Mouse (Mus musculus) myocyte (in vitro differentiated cells): ENCODE measurements around the gene Trabd2b.

ENCODE experiments used
- POLR2A ChIP-seq: IDR thresholded peaks from one replicate; pipeline ENCODE4 v1.6.1; 2011; ENCODE audit warnings: low read depth, mild to moderate bottlenecking, control low read depth, moderate library complexity; ENCODE audit not compliant: insufficient read length
- TCF12 ChIP-seq: IDR thresholded peaks from one replicate; pipeline ENCODE4 v1.6.1; 2011; ENCODE audit warnings: mild to moderate bottlenecking, control low read depth; ENCODE audit not compliant: poor library complexity, insufficient read depth, severe bottlenecking
- USF1 ChIP-seq: IDR thresholded peaks from one replicate; pipeline ENCODE4 v1.6.1; 2011; ENCODE audit warnings: low read depth, mild to moderate bottlenecking, control low read depth, moderate library complexity

- TF ChIP-seq POLR2A (no peak), TCF12 (no peak), USF1 (no peak)
These were observed 141.3 kb downstream of the Trabd2b start for GRCm38 (mm10) chr4:114547658-114548448.
